Mouse (Mus musculus) layer of hippocampus, adult 6 months (tissue): ENCODE results near the gene Tmem151b. TPM values are rescaled to one million over a fixed set of nuclear protein-coding genes. Genes with fewer than 3 reads are reported as not detected.

Experiments used
- long read RNA-seq, 2 experiments: library from polyadenylated mRNA; unstranded; transcript quantifications; one replicate each; pipeline ENCODE4 v2.0.0; 2019 to 2020
- polyA plus RNA-seq: library from polyadenylated mRNA; unstranded; fragments of <200 nt; fragmentation: Nextera tagmentation; gene quantifications from 2 replicates; pipeline ENCODE4 v1.2.3, GENCODE M21; 2021

Tmem151b gene
- 18.5 and 20.3 TPM in 2 replicates for polyA plus RNA-seq
- long read RNA-seq, experiment 1, partial matches to known transcripts, result 0 of 19 reads
- long read RNA-seq, experiment 1, other reads (novel, unspliced or antisense), result 19 of 19 reads
- long read RNA-seq, experiment 2, partial matches to known transcripts, result 2 of 9 reads
- long read RNA-seq, experiment 2, other reads (novel, unspliced or antisense), result 7 of 9 reads

DNA sequence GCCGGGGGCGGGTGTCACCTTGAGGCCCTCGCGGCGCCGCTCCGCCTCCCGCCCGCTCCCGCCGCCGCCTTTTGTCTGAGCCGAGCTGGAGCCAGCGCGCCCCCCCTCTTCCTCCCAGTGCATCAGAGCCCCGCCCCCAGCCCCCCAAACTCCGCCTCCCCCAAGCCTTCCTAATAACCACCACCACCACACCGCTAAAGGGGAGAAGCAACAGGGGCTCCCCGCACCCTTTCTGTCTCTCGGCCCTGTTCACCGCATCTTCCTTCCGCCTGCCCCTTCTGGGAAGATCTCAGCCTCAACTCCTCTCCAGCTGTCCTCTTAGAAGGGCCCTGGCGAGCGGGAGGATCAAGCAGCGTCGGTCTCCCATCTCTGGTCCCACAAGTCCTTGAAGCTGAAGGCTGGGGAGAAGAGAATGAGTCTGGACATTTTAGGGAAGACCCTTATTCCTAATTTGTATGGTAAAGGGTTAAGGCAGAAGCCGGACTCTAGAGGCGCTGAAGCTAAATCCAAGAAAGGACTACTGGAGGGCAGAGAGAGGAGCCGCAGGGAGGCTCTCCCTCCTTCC, at the start of gene Tmem151b:
Gene Tmem151b (minus strand): TSS at position 61 of the 565 bp plus-strand sequence.

GRCm38 (mm10) chr17:45573087-45573779, 23.8 kb upstream of the Tmem151b start, which contains the start of gene Hsp90ab1:
Hsp90ab1 (minus strand) TSS chr17:45573271.

DNA sequence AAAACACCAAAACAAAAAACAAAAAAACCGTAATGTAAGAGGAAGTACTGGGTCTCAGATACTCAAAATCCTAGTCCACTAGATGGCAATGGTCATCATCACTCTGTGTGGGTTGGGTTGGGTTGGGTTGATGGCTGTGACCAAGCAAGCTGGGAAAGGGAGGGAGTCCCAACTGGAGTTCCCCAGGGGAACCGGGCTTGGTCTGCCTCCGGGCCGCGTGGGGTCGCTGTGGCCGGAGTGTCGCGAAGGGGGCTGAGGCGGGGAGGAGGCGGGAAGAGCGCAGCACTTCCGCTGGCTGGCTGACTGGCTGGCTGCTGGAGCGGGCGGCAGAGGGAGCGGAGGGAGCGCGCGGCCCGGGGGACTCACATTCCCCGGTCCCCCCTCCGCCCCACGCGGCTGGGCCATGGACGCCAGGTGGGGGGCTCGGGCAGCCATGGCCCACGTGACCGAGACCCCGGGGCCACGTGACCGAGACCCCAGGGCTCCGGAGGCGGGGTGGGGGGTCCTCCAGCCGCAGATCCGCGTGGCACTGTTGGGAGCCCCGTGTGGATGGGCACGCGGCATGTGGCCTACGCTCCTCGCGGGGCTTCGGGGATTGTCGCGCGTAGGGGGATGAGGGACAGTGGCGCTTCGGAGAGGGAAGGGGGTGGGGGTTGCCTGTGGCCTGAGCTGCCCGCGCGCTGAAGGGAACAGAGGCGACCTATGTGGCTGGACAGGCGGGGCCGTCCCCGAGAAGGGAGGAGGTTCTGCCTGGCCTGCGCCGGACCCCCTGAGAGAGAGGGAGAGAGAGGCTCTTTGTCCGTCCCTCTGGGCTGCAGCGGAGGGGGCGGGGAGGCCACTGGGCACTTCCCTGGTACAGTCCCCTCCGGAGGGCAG, 14.4 kb upstream of the Tmem151b start, which contains the start of gene Slc35b2:
Gene Slc35b2 (plus strand): TSS at position 220 of the 876 bp plus-strand sequence.

GRCm38 (mm10) chr17:45555452-45556106, 6.1 kb upstream of the Tmem151b start, which contains the start of gene Nfkbie:
Nfkbie (plus strand) TSS chr17:45555703.

GRCm38 (mm10) chr17:45523263-45523662, 26.2 kb downstream of the Tmem151b start, which contains the start of gene Tcte1:
Tcte1 (plus strand) TSS chr17:45523434.

GRCm38 (mm10) chr17:45506700-45507189, 42.7 kb downstream of the Tmem151b start, which contains the start of gene Aars2:
Aars2 (plus strand) TSS chr17:45506841.

Other genes with a start within 250 kb of the Tmem151b start
- 18.6 and 19.0 TPM in 2 replicates for gene Cdc5l, start 115.9 kb downstream of the Tmem151b start, polyA plus RNA-seq
- gene Spats1, start 74.3 kb downstream of the Tmem151b start, polyA plus RNA-seq, result 5.1 and 6.3 TPM in 2 replicates
- gene Aars2, start 42.8 kb downstream of the Tmem151b start, polyA plus RNA-seq, result 12.8 and 12.9 TPM in 2 replicates
- 9.9 and 10.8 TPM in 2 replicates for gene Tcte1, start 26.2 kb downstream of the Tmem151b start, polyA plus RNA-seq
- 1.6 and 1.8 TPM in 2 replicates for gene Nfkbie, start 6.0 kb upstream of the Tmem151b start, polyA plus RNA-seq
- gene Slc35b2, start 14.2 kb upstream of the Tmem151b start, polyA plus RNA-seq, result 83.8 and 87.7 TPM in 2 replicates
- 3,458 and 3,875 TPM in 2 replicates for gene Hsp90ab1, start 23.6 kb upstream of the Tmem151b start, polyA plus RNA-seq
- 26.0 and 26.3 TPM in 2 replicates for gene Slc29a1, start 49.9 kb upstream of the Tmem151b start, polyA plus RNA-seq
- not detected in 2 replicates for gene Mymx, start 52.4 kb upstream of the Tmem151b start, polyA plus RNA-seq
- 0.05 TPM in 1 of 2 replicates, not detected in the other for gene Capn11, start 109.6 kb upstream of the Tmem151b start, polyA plus RNA-seq
- 155 TPM in 2 replicates for gene Mrpl14, start 136.6 kb upstream of the Tmem151b start, polyA plus RNA-seq
- gene Tmem63b, start 137.2 kb upstream of the Tmem151b start, polyA plus RNA-seq, result 61.9 and 72.1 TPM in 2 replicates
- gene 1600014C23Rik, start 184.2 kb upstream of the Tmem151b start, polyA plus RNA-seq, result 0.64 and 0.90 TPM in 2 replicates